Mouse (Mus musculus) midbrain, embryonic 11.5 days (tissue): ENCODE results near the gene Tuba3b. TPM values are rescaled to one million over a fixed set of nuclear protein-coding genes. Genes with fewer than 3 reads are reported as not detected.

Experiments
- ATAC-seq: fragments of 200-750 bp; cut with Nextera tagmentation; 2 replicates; pipeline ENCODE4 v1.8.0; 2017; ENCODE audit warnings: moderate TSS enrichment, moderate library complexity; ENCODE audit not compliant: low FRiP score
- DNase-seq: peaks from one replicate; pipeline ENCODE4 v3.0.0; 2015; ENCODE audit warnings: low spot score; ENCODE audit errors: missing footprints
- H3K27ac ChIP-seq: fragments of 300-500 bp; sonication (generic); 2 replicates; pipeline ENCODE4 v1.5.1; 2014; ENCODE audit warnings: low read depth, low read length
- H3K27me3 ChIP-seq: fragments of 300-500 bp; sonication (generic); 2 replicates; pipeline ENCODE4 v1.6.1; 2014; ENCODE audit warnings: mild to moderate bottlenecking, low read length, moderate library complexity, mixed read lengths; ENCODE audit not compliant: control insufficient read depth, insufficient read depth
- H3K36me3 ChIP-seq: fragments of 300-500 bp; sonication (generic); 2 replicates; pipeline ENCODE4 v1.6.1; 2014; ENCODE audit warnings: mild to moderate bottlenecking, low read length, moderate library complexity, mixed read lengths; ENCODE audit not compliant: control insufficient read depth, insufficient read depth
- H3K4me1 ChIP-seq: fragments of 300-500 bp; sonication (generic); 2 replicates; pipeline ENCODE4 v1.6.1; 2014; ENCODE audit warnings: low read length; ENCODE audit not compliant: control insufficient read depth, insufficient read depth
- H3K4me2 ChIP-seq: fragments of 300-500 bp; sonication (generic); 2 replicates; pipeline ENCODE4 v1.6.1; 2014; ENCODE audit warnings: mild to moderate bottlenecking, moderate library complexity
- H3K4me3 ChIP-seq: fragments of 300-500 bp; sonication (generic); 2 replicates; pipeline ENCODE4 v1.5.1; 2014; ENCODE audit warnings: low read depth, low read length
- H3K9ac ChIP-seq: fragments of 300-500 bp; sonication (generic); 2 replicates; pipeline ENCODE4 v1.6.1; 2014; ENCODE audit warnings: low read length
- H3K9me3 ChIP-seq: fragments of 300-500 bp; sonication (generic); 2 replicates; pipeline ENCODE4 v1.6.1; 2016; ENCODE audit warnings: low read length; ENCODE audit not compliant: control insufficient read depth
- WGBS: fragments of 180-500 bp; shearing (Covaris S2); extraction: QIAGEN DNeasy Blood & Tissue Kit; methylation state at CpG from one replicate; pipeline ENCODE4 v1.1.7; 2014; 5-methylcytosine and 5-hydroxymethylcytosine counted together
- polyA plus RNA-seq: library from polyadenylated mRNA; unstranded; fragments of >200 nt; fragmentation: Nextera tagmentation; extraction: Ambion mirVana; gene quantifications from 2 replicates; pipeline ENCODE4 v1.2.1, GENCODE M21; 2014

Gene Tuba3b
- polyA plus RNA-seq, result not detected in 2 replicates

DNA sequence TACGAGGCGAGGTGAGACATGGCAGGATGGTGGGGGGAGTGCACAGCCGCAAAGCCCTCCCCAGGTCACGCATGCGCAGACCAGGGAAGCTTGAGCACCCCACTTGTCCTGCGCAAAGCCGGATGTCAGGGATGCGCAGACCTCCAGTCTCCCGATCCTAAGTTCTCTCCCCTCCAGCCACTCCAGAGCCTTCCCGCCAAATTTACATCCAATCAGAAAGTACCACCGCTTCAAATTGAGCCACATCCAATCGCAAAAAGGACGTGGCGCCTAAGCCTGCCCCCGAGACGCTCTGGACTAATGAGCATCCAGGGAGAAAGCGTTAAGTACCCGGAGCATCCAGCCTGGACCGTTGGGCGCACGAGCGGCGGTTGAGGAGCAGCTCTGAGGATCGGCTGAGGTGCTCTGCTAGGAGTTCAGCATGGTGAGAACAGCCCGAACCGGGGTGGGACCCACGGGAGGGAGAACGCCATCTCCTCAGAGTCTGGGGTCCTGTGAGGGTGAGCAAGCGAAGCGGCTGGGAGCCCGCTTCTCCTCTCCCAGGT is at the start of gene Tuba3b:
TSS of gene Tuba3b (plus strand) at position 92 of the 545 bp plus-strand sequence.
- DNase-seq, result peak; percentile 33
- no peak within 1 kb of the TSS for H3K27ac ChIP-seq
- no peak within 1 kb of the TSS for H3K9ac ChIP-seq
- no peaks in the 10 kb centered on the region for H3K4me1 ChIP-seq
- ATAC-seq, result no peak
- H3K36me3 ChIP-seq, result no peaks in the 10 kb centered on the region
- H3K4me3 ChIP-seq, result no peak within 1 kb of the TSS
- 96% methylated on average over 31 of the region's 31 CpGs for WGBS
- no peaks in the 10 kb centered on the region for H3K27me3 ChIP-seq
- H3K9me3 ChIP-seq, result no peaks in the 10 kb centered on the region
- no peak within 1 kb of the TSS for H3K4me2 ChIP-seq

GRCm38 (mm10) chr6:145567296-145567695 is 48.3 kb upstream of the Tuba3b start:
- 85% methylated on average over 8 of the region's 8 CpGs for WGBS
- DNase-seq, result no peak
- H3K36me3 ChIP-seq, result no peaks in the 10 kb centered on the region
- no peak overlapping the region for H3K4me2 ChIP-seq
- H3K27me3 ChIP-seq, result no peaks in the 10 kb centered on the region
- H3K9ac ChIP-seq, result no peak overlapping the region
- no peaks in the 10 kb centered on the region for H3K4me1 ChIP-seq
- H3K27ac ChIP-seq, result no peak overlapping the region
- ATAC-seq, result no peak
- no peaks in the 10 kb centered on the region for H3K9me3 ChIP-seq
- H3K4me3 ChIP-seq, result no peak overlapping the region

GRCm38 (mm10) chr6:145567832-145568231 is 47.7 kb upstream of the Tuba3b start:
- H3K9me3 ChIP-seq, result no peaks in the 10 kb centered on the region
- no peak overlapping the region for H3K4me2 ChIP-seq
- DNase-seq, result no peak
- 94% methylated on average over 3 of the region's 3 CpGs for WGBS
- no peaks in the 10 kb centered on the region for H3K36me3 ChIP-seq
- H3K4me1 ChIP-seq, result no peaks in the 10 kb centered on the region
- ATAC-seq, result no peak
- H3K4me3 ChIP-seq, result no peak overlapping the region
- no peaks in the 10 kb centered on the region for H3K27me3 ChIP-seq
- H3K9ac ChIP-seq, result no peak overlapping the region
- no peak overlapping the region for H3K27ac ChIP-seq

DNA sequence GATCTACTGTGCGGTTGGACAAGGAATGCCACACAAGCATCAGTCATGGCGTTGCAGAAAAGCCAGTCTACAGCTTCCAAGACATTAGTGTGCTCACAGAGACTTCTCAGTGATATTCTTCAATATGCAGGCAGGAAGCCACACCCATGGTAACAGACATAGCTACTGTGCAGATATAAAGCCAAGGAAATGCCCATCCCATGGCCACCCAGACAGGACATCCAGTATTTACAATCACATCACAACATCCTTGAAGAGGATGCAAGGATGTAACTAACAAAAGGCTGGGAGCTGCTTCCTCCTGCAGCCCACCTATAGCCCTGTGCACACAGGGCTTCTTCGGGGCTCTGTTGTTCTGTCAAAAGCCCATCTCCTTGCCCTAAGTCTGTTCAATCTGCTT is 46.9 kb upstream of the Tuba3b start:
- Histone ChIP-seq H3K4me2 (no peak overlapping the region), H3K27me3 (no peaks in the 10 kb centered on the region), H3K4me1 (no peaks in the 10 kb centered on the region), H3K9ac (no peak overlapping the region), H3K9me3 (no peaks in the 10 kb centered on the region), H3K4me3 (no peak overlapping the region), H3K27ac (no peak overlapping the region), H3K36me3 (no peaks in the 10 kb centered on the region)
- WGBS, result 84% methylated on average over 3 of the region's 3 CpGs
- ATAC-seq, result no peak
- DNase-seq, result no peak

- H3K4me1 ChIP-seq, result no peaks in the 10 kb centered on the region; the same call in 1 of the 2 replicates
- H3K4me3 ChIP-seq, result no peak overlapping the region
- no peak overlapping the region for H3K4me2 ChIP-seq
- H3K9me3 ChIP-seq, result no peaks in the 10 kb centered on the region
- WGBS, result 87% methylated on average over 6 of the region's 6 CpGs
- ATAC-seq, result no peak
- H3K27ac ChIP-seq, result no peak overlapping the region
- H3K36me3 ChIP-seq, result no peaks in the 10 kb centered on the region
- H3K27me3 ChIP-seq, result no peaks in the 10 kb centered on the region
- DNase-seq, result no peak
- H3K9ac ChIP-seq, result no peak overlapping the region
Measured at GRCm38 (mm10) chr6:145573250-145574013, 42.1 kb upstream of the Tuba3b start.

DNA sequence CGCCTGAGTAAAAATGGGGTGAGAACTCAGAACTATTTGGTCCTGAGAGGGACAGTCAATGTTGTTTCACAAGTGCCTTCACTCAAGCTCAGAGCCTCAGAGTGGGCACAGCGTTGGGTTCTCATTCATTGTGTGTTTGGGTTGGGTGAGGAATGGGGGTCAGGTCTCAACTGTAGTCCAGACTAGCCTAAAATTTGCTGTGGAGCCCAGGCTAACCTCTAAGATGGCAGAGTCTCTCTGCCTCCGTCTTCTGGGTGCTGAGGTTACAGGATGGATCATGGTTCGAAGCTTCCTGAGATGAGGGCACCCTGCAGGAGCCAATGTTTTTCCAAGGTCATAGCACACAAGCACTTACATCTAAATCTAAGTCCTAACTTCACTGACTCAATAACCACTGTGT is 38.8 kb upstream of the Tuba3b start:
- Histone ChIP-seq H3K36me3 (no peaks in the 10 kb centered on the region), H3K27me3 (no peaks in the 10 kb centered on the region), H3K27ac (no peak overlapping the region), H3K9me3 (no peaks in the 10 kb centered on the region), H3K4me1 (peaks cover 4% of the 10 kb centered on the region), H3K4me2 (no peak overlapping the region), H3K9ac (no peak overlapping the region), H3K4me3 (no peak overlapping the region)
- DNase-seq (no peak), ATAC-seq (no peak)
- WGBS, result 92% methylated on average over 4 of the region's 4 CpGs

GRCm38 (mm10) chr6:145578457-145579185 is 36.9 kb upstream of the Tuba3b start:
- Histone ChIP-seq H3K4me2 (no peak overlapping the region), H3K27me3 (no peaks in the 10 kb centered on the region), H3K4me3 (no peak overlapping the region), H3K27ac (no peak overlapping the region), H3K4me1 (peaks cover 4% of the 10 kb centered on the region), H3K9me3 (no peaks in the 10 kb centered on the region), H3K9ac (no peak overlapping the region), H3K36me3 (no peaks in the 10 kb centered on the region)
- 46% methylated on average over 10 of the region's 10 CpGs for WGBS
- DNase-seq (no peak), ATAC-seq (no peak)

- no peak overlapping the region for H3K4me3 ChIP-seq
- peaks cover 4% of the 10 kb centered on the region for H3K4me1 ChIP-seq
- DNase-seq (no peak), ATAC-seq (no peak)
- no peaks in the 10 kb centered on the region for H3K9me3 ChIP-seq
- no peaks in the 10 kb centered on the region for H3K27me3 ChIP-seq
- 81% methylated on average over 3 of the region's 3 CpGs for WGBS
- no peak overlapping the region for H3K9ac ChIP-seq
- H3K4me2 ChIP-seq, result no peak overlapping the region
- no peaks in the 10 kb centered on the region for H3K36me3 ChIP-seq
- H3K27ac ChIP-seq, result no peak overlapping the region
Measured at GRCm38 (mm10) chr6:145579761-145580160, 35.8 kb upstream of the Tuba3b start.
